Mouse (Mus musculus) ovary, postnatal 14 days (tissue): ENCODE data around the gene Clic4.

Experiments
- DNase-seq: peaks from one replicate; pipeline ENCODE4 v3.0.0; 2022; ENCODE audit warnings: low spot score

Clic4 gene

GRCm38 (mm10) chr4:135232563-135232962 lies 40.1 kb downstream of the Clic4 start:
- no peak for DNase-seq

GRCm38 (mm10) chr4:135231543-135231942 lies 41.1 kb downstream of the Clic4 start:
- DNase-seq = no peak

- no peak for DNase-seq
Observed at GRCm38 (mm10) chr4:135231136-135231535, 41.5 kb downstream of the Clic4 start.

- no peak for DNase-seq
Observed at GRCm38 (mm10) chr4:135230661-135231060, 42.0 kb downstream of the Clic4 start.

- no peak for DNase-seq
Observed at GRCm38 (mm10) chr4:135229871-135230270, 42.7 kb downstream of the Clic4 start.

- DNase-seq = no peak
Observed at GRCm38 (mm10) chr4:135228136-135228535, 44.5 kb downstream of the Clic4 start.

- DNase-seq = no peak
Observed at GRCm38 (mm10) chr4:135226008-135226667, 46.5 kb downstream of the Clic4 start.

- no peak for DNase-seq
Observed at GRCm38 (mm10) chr4:135223808-135224207, 48.8 kb downstream of the Clic4 start.

GRCm38 (mm10) chr4:135221632-135222407 lies 50.8 kb downstream of the Clic4 start:
- DNase-seq = no peak

GRCm38 (mm10) chr4:135220641-135221040 lies 52.0 kb downstream of the Clic4 start:
- DNase-seq = no peak

GRCm38 (mm10) chr4:135219652-135220051 lies 53.0 kb downstream of the Clic4 start:
- DNase-seq = peak; percentile 74

GRCm38 (mm10) chr4:135209846-135210245 lies 62.8 kb downstream of the Clic4 start:
- no peak for DNase-seq

- DNase-seq = peak; percentile 74
Observed at GRCm38 (mm10) chr4:135205711-135206600, 66.7 kb downstream of the Clic4 start.

GRCm38 (mm10) chr4:135205254-135205653 lies 67.4 kb downstream of the Clic4 start:
- no peak for DNase-seq

GRCm38 (mm10) chr4:135204666-135205065 lies 67.9 kb downstream of the Clic4 start:
- no peak for DNase-seq

GRCm38 (mm10) chr4:135203806-135204560 lies 68.6 kb downstream of the Clic4 start:
- no peak for DNase-seq

- no peak for DNase-seq
Observed at GRCm38 (mm10) chr4:135203279-135203678, 69.3 kb downstream of the Clic4 start.

- DNase-seq = no peak
Observed at GRCm38 (mm10) chr4:135201771-135202170, 70.8 kb downstream of the Clic4 start.

- DNase-seq = no peak
Observed at GRCm38 (mm10) chr4:135197857-135198256, 74.8 kb downstream of the Clic4 start.

GRCm38 (mm10) chr4:135192841-135193240 lies 79.8 kb downstream of the Clic4 start:
- no peak for DNase-seq

GRCm38 (mm10) chr4:135191604-135192003 lies 81.0 kb downstream of the Clic4 start:
- no peak for DNase-seq

GRCm38 (mm10) chr4:135191185-135191584 lies 81.4 kb downstream of the Clic4 start:
- DNase-seq = no peak
